Mouse (Mus musculus) heart, embryonic 15.5 days (tissue): ENCODE data around the gene Lsm2. TPM values are rescaled to one million over a fixed set of nuclear protein-coding genes. Genes with fewer than 3 reads are reported as not detected.
A peak's percentile ranks its signal among the peaks of the same experiment; 100 is the strongest.
"Not testable (repeated sequence)": the region's sequence is repeated elsewhere in the genome, so short reads cannot be mapped to it uniquely, and the experiment has no call there.

Experiments used
- ATAC-seq: fragments of 200-750 bp; cut with Nextera tagmentation; replicated peaks from 2 replicates; pipeline ENCODE4 v1.8.0; 2017; ENCODE audit warnings: low read depth, moderate TSS enrichment; ENCODE audit not compliant: insufficient number of reproducible peaks, insufficient read depth, low FRiP score
- H3K27ac ChIP-seq: fragments of 300-500 bp; sonication (generic); 2 replicates; pipeline ENCODE4 v1.5.1; 2015; ENCODE audit warnings: mild to moderate bottlenecking, inconsistent platforms
- H3K27me3 ChIP-seq: fragments of 300-500 bp; sonication (generic); 2 replicates; pipeline ENCODE4 v1.6.1; 2015; ENCODE audit warnings: inconsistent platforms
- H3K36me3 ChIP-seq: fragments of 300-500 bp; sonication (generic); 2 replicates; pipeline ENCODE4 v1.6.1; 2015; ENCODE audit warnings: mild to moderate bottlenecking, inconsistent platforms
- H3K4me1 ChIP-seq: fragments of 300-500 bp; sonication (generic); replicated peaks from 2 replicates; pipeline ENCODE4 v1.6.1; 2015; ENCODE audit warnings: inconsistent platforms
- H3K4me2 ChIP-seq: fragments of 300-500 bp; sonication (generic); 2 replicates; pipeline ENCODE4 v1.6.1; 2015; ENCODE audit warnings: inconsistent platforms, mild to moderate bottlenecking, moderate library complexity
- H3K4me3 ChIP-seq: fragments of 300-500 bp; sonication (generic); 2 replicates; pipeline ENCODE4 v1.5.1; 2015; ENCODE audit warnings: mild to moderate bottlenecking, inconsistent platforms
- H3K9ac ChIP-seq: fragments of 300-500 bp; sonication (generic); 2 replicates; pipeline ENCODE4 v1.6.1; 2015; ENCODE audit warnings: mild to moderate bottlenecking, inconsistent platforms
- H3K9me3 ChIP-seq: fragments of 300-500 bp; sonication (generic); replicated peaks from 2 replicates; pipeline ENCODE4 v1.6.1; 2016; ENCODE audit warnings: inconsistent platforms
- WGBS: fragments of 180-500 bp; shearing (Covaris S2); methylation state at CpG from one replicate; pipeline ENCODE4 v1.1.7; 2015; ENCODE audit warnings: mixed read lengths; 5-methylcytosine and 5-hydroxymethylcytosine counted together
- polyA plus RNA-seq: library from polyadenylated mRNA; unstranded; fragments of >200 nt; fragmentation: Nextera tagmentation; extraction: Ambion mirVana; gene quantifications from 2 replicates; pipeline ENCODE4 v1.2.1, GENCODE M21; 2015

The Lsm2 gene
- polyA plus RNA-seq, 1 experiment from 2014 or later: 116 TPM

GRCm38 (mm10) chr17:34995192-34995591 is 13.5 kb downstream of the Lsm2 start:
- H3K4me3 ChIP-seq, ATAC-seq, H3K4me2 ChIP-seq, H3K27me3 ChIP-seq, H3K9ac ChIP-seq, H3K9me3 ChIP-seq, H3K27ac ChIP-seq: not testable (repeated sequence)
- 92% methylated on average over 4 of the region's 4 CpGs for WGBS
- Histone ChIP-seq H3K36me3 (0 out of 2 replicates have a peak, but pooled peaks cover 17% of the 10 kb centered on the region), H3K4me1 (peaks cover 33% of the 10 kb centered on the region)

GRCm38 (mm10) chr17:34995927-34996326 is 14.3 kb downstream of the Lsm2 start:
- Histone ChIP-seq H3K4me1 (peaks cover 33% of the 10 kb centered on the region), H3K36me3 (0 out of 2 replicates have a peak, but pooled peaks cover 17% of the 10 kb centered on the region)
- not testable (repeated sequence) for ATAC-seq, H3K27ac ChIP-seq, H3K27me3 ChIP-seq, H3K4me3 ChIP-seq, H3K9me3 ChIP-seq, H3K9ac ChIP-seq, H3K4me2 ChIP-seq
- 86% methylated on average over 4 of the region's 4 CpGs for WGBS

- Histone ChIP-seq H3K4me2 (peak overlapping the region; percentile 94), H3K9me3 (no peaks in the 10 kb centered on the region), H3K9ac (no peak overlapping the region), H3K4me1 (peaks cover 33% of the 10 kb centered on the region), H3K36me3 (0 out of 2 replicates have a peak, but pooled peaks cover 17% of the 10 kb centered on the region), H3K27me3 (no peaks in the 10 kb centered on the region), H3K4me3 (no peak overlapping the region), H3K27ac (no peak overlapping the region)
- 85% methylated on average over 14 of the region's 14 CpGs for WGBS
- ATAC-seq: no peak
Measured at GRCm38 (mm10) chr17:34996411-34997141, 14.9 kb downstream of the Lsm2 start.

GRCm38 (mm10) chr17:34997142-34997483 is 15.5 kb downstream of the Lsm2 start:
- peak overlapping the region; percentile 94 for H3K4me2 ChIP-seq
- H3K9me3 ChIP-seq: no peaks in the 10 kb centered on the region
- H3K27me3 ChIP-seq: no peaks in the 10 kb centered on the region
- no peak for ATAC-seq
- 0 out of 2 replicates have a peak, but pooled peaks cover 17% of the 10 kb centered on the region for H3K36me3 ChIP-seq
- H3K4me3 ChIP-seq: no peak overlapping the region
- H3K9ac ChIP-seq: no peak overlapping the region
- peaks cover 37% of the 10 kb centered on the region for H3K4me1 ChIP-seq
- 90% methylated on average over 5 of the region's 5 CpGs for WGBS
- no peak overlapping the region for H3K27ac ChIP-seq

- H3K4me1 ChIP-seq: peaks cover 50% of the 10 kb centered on the region
- peak overlapping the region; percentile 85; the same call in 1 of the 2 replicates for H3K4me3 ChIP-seq
- H3K27ac ChIP-seq: no peak overlapping the region
- no peak for ATAC-seq
- 0 out of 2 replicates have a peak, but pooled peaks cover 17% of the 10 kb centered on the region for H3K36me3 ChIP-seq
- H3K9ac ChIP-seq: 0 out of 2 replicates have a peak overlapping the region, but pooled peaks have one; percentile 14
- 85% methylated on average over 15 of the region's 15 CpGs for WGBS
- no peaks in the 10 kb centered on the region for H3K9me3 ChIP-seq
- peak overlapping the region; percentile 94 for H3K4me2 ChIP-seq
- no peaks in the 10 kb centered on the region for H3K27me3 ChIP-seq
Measured at GRCm38 (mm10) chr17:34998526-34999430, 17.1 kb downstream of the Lsm2 start.

GRCm38 (mm10) chr17:34999871-35000716 is 18.4 kb downstream of the Lsm2 start:
- H3K9me3 ChIP-seq, ATAC-seq, H3K27me3 ChIP-seq: not testable (repeated sequence)
- 17% methylated on average over 29 of the region's 32 CpGs for WGBS
- Histone ChIP-seq H3K4me1 (peaks cover 50% of the 10 kb centered on the region), H3K9ac (peak overlapping the region; percentile 88), H3K4me2 (peak overlapping the region; percentile 94), H3K27ac (peak overlapping the region; percentile 95), H3K36me3 (peaks cover 26% of the 10 kb centered on the region; the same call in 1 of the 2 replicates), H3K4me3 (peak overlapping the region; percentile 85)

GRCm38 (mm10) chr17:35000717-35001451 is 19.2 kb downstream of the Lsm2 start, which contains the start of gene Vars:
Vars (plus strand) TSS chr17:35000987.
- Histone ChIP-seq H3K36me3 (peaks cover 34% of the 10 kb centered on the region), H3K27me3 (no peaks in the 10 kb centered on the region), H3K27ac (peak within 1 kb of the TSS; percentile 95), H3K9ac (peak within 1 kb of the TSS; percentile 88), H3K4me3 (peak within 1 kb of the TSS; percentile 85), H3K4me1 (peaks cover 50% of the 10 kb centered on the region), H3K9me3 (no peaks in the 10 kb centered on the region), H3K4me2 (peak within 1 kb of the TSS; percentile 94)
- peak; percentile 91 for ATAC-seq
- WGBS: 0% methylated on average over 72 of the region's 83 CpGs

GRCm38 (mm10) chr17:35001452-35002152 is 19.9 kb downstream of the Lsm2 start:
- ATAC-seq: no peak; the same call in 1 of the 2 replicates
- Histone ChIP-seq H3K4me1 (peaks cover 49% of the 10 kb centered on the region), H3K9me3 (no peaks in the 10 kb centered on the region), H3K4me2 (peak overlapping the region; percentile 94), H3K27ac (peak overlapping the region; percentile 95), H3K4me3 (peak overlapping the region; percentile 85), H3K36me3 (peaks cover 39% of the 10 kb centered on the region), H3K9ac (peak overlapping the region; percentile 88), H3K27me3 (no peaks in the 10 kb centered on the region)
- WGBS: under 1% methylated on average over 35 of the region's 35 CpGs

GRCm38 (mm10) chr17:35002153-35002865 is 20.6 kb downstream of the Lsm2 start:
- Histone ChIP-seq H3K36me3 (peaks cover 43% of the 10 kb centered on the region), H3K4me3 (peak overlapping the region; percentile 85), H3K9me3 (no peaks in the 10 kb centered on the region), H3K4me2 (peak overlapping the region; percentile 94), H3K9ac (peak overlapping the region; percentile 88), H3K4me1 (peaks cover 43% of the 10 kb centered on the region), H3K27ac (peak overlapping the region; percentile 95), H3K27me3 (no peaks in the 10 kb centered on the region)
- 8% methylated on average over 12 of the region's 12 CpGs for WGBS
- ATAC-seq: no peak
